Mouse (Mus musculus): ENCODE results near the gene Creb3l1. TPM values are rescaled to one million over a fixed set of nuclear protein-coding genes. Genes with fewer than 3 reads are reported as not detected.
A peak's percentile ranks its signal among the peaks of the same experiment; 100 is the strongest.

The Creb3l1 gene
- 10 to 100 TPM; 10.4 to 11.6 TPM for total RNA-seq (2021)
- long read RNA-seq, transcript Creb3l1-201 (12 exons, 2,603 nt): major isoform, 5 of 8 reads
- long read RNA-seq, partial matches to known transcripts: 3 of 8 reads
- long read RNA-seq, other reads (novel, unspliced or antisense): 0 of 8 reads

DNA sequence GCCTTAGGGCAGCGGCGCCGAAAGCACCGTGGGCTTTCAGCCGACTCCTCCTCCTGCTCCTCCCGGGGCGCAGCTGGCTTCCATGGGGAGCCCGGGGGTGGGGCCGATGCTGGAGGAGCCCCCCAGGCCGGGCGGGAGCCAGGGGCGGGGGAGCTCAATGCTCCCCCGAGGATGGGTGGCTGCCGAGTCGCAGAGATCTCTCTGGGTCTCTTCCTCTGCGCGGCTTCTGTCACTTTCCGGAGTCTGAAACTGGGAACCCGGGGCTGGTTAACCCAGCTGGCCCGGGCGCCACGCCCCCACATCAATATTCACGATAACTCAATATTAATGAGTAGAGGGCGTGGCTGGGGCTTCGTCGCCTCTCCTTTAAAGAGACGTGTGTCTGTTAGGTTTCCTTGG lies at the start of gene Creb3l1:
Creb3l1 (minus strand) TSS at position 229 of the 399 bp plus-strand sequence.
- DNase-seq (ENCODE audit: low spot score in 2 of 2): peak; percentile 70 to 75

GRCm38 (mm10) chr2:92071143-92071542 lies 46.8 kb upstream of the Creb3l1 start:
- DNase-seq (ENCODE audit: low spot score in 2 of 2): no peak

GRCm38 (mm10) chr2:92069630-92070029 lies 45.3 kb upstream of the Creb3l1 start:
- no peak for DNase-seq (ENCODE audit: low spot score in 2 of 2)

- no peak for DNase-seq (ENCODE audit: low spot score in 2 of 2)
Observed at GRCm38 (mm10) chr2:92067600-92067999, 43.3 kb upstream of the Creb3l1 start.

DNA sequence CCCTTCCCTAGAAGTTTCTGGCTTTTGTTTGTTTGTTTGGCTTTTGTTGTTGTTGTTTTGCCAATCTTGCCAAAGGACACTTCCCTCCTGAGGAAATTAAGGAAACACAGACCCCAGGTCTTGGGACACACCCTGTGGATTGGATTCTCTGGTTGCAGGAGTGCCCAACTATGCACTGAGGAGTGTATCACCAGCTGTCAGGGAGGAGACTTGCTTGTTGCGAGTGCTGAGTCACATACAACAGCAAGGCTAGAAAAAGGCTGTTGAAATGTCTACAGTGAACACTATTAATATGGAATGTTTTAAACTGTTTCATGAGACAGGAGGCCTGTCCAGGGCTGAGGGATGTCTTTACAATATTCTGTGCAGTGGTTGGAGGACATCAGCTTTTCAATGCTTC lies 42.6 kb upstream of the Creb3l1 start:
- DNase-seq (ENCODE audit: low spot score in 2 of 2): no peak

- DNase-seq (ENCODE audit: low spot score in 2 of 2): no peak
Observed at GRCm38 (mm10) chr2:92065938-92066337, 41.6 kb upstream of the Creb3l1 start.

- DNase-seq (ENCODE audit: low spot score in 2 of 2): no peak
Observed at GRCm38 (mm10) chr2:92065269-92065888, 41.1 kb upstream of the Creb3l1 start.

GRCm38 (mm10) chr2:92063106-92063505 lies 38.8 kb upstream of the Creb3l1 start:
- DNase-seq (ENCODE audit: low spot score in 2 of 2): no peak

- DNase-seq (ENCODE audit: low spot score in 2 of 2): no peak
Observed at GRCm38 (mm10) chr2:92061337-92061736, 37.0 kb upstream of the Creb3l1 start.

GRCm38 (mm10) chr2:92060291-92060690 lies 36.0 kb upstream of the Creb3l1 start:
- DNase-seq (ENCODE audit: low spot score in 2 of 2): no peak

DNA sequence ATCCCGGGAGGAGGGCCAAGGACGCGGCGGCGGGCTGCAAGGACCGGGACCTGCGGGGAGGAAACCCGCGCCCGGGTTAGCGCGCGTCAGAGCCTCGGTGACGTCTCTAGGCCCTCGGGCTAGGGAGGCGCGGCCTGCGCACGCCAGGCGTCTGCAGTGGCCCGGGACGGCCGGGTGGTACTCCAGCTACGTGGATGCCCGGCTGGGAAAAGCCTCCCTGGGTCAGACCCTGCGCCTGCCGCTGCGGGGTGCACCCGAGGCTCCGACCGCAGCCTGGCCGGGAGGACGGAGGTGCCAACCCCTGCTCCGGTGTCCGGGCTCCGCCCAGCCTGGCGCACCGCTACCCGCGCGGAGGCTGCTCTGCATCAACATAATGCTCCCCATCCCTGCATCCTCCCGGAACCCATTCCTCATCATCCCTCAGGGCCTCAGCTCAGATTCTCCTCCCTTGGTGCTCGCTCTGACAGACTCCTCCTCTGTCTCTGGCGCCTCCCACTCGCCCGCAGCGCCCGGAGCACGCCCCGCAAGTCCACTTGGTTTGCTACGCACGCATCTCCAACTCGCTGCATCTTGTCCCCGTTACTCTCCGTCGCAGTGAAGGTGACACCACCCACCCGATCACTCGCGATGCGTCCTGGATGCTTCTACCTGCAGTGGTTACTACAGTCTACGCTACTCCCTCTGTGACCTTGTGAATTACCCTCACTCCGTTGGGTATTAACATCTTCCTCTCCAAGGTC lies 35.3 kb upstream of the Creb3l1 start:
- peak; percentile 71 to 76 for DNase-seq (ENCODE audit: low spot score in 2 of 2)

DNA sequence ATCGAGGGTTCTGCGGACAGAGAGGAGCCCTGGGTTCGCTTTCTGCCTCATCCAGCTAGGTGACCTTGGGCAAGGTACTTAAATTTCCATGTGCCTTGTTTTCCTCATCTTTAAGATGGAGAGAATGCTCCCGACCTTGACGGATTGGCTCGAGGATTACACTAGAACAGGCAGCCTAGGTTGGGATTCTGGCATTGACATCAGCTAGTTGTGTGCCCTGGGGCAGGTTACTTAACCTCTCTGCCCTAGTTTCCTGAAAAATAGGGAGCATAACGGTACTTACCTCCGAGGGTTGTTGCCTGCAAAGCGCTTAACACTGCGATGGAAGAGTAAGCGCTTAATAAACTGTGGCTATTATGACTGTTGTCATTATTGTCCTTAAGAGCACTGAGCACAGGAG lies 34.6 kb upstream of the Creb3l1 start:
- no peak for DNase-seq (ENCODE audit: low spot score in 2 of 2)

GRCm38 (mm10) chr2:92058469-92058868 lies 34.2 kb upstream of the Creb3l1 start:
- peak; percentile 97 to 98 for DNase-seq (ENCODE audit: low spot score in 2 of 2)

DNA sequence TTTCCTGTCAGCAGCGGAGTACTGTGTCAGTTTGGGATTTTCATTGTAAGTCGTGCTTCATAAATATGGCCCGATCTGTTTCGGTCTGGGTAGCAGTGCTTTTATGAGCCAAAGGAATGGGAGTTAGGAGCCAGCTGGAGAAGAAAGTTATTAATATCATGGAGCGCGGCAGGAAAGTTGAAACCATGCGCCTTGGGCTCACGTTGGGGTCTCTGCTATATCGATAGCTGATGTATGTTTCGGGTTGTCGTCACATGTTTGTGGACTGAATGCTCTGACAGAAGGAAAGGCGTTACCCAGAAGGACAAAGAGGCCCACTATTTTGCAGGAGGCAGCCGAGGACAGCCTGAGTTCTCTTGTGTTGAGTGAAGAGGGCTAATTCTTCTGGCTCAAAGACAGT lies 32.5 kb upstream of the Creb3l1 start:
- DNase-seq (ENCODE audit: low spot score in 2 of 2): no peak

DNA sequence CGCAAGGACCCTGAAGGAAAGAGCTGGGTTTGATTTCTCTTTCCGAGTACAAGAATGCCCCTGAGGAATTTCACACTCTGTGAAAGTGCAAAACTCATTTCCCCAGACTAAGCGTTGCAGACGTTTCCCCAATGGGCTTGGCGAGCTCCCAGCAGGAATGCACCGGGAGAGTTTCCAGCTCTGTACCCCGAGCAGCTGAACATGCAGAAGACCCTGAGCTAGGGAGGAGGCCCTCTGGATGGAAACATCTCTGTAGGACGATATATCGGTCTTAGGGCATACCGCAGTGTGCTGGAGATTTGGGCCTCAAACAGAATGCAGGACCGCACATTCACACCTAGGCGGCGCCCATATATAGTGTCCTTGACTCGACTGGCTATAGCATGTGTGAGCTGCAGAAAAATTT lies 31.5 kb upstream of the Creb3l1 start:
- peak; percentile 64 to 75 for DNase-seq (ENCODE audit: low spot score in 2 of 2)

- peak; percentile 83 to 88 for DNase-seq (ENCODE audit: low spot score in 2 of 2)
Observed at GRCm38 (mm10) chr2:92055101-92055813, 31.0 kb upstream of the Creb3l1 start.

GRCm38 (mm10) chr2:92052754-92053153 lies 28.5 kb upstream of the Creb3l1 start:
- DNase-seq (ENCODE audit: low spot score in 2 of 2): no peak

GRCm38 (mm10) chr2:92052188-92052587 lies 27.9 kb upstream of the Creb3l1 start:
- DNase-seq (ENCODE audit: low spot score in 2 of 2): peak; percentile 52 to 58

- no peak for DNase-seq (ENCODE audit: low spot score in 2 of 2)
Observed at GRCm38 (mm10) chr2:92048034-92048690, 23.9 kb upstream of the Creb3l1 start.

- no peak for DNase-seq (ENCODE audit: low spot score in 2 of 2)
Observed at GRCm38 (mm10) chr2:92047601-92048000, 23.3 kb upstream of the Creb3l1 start.

DNA sequence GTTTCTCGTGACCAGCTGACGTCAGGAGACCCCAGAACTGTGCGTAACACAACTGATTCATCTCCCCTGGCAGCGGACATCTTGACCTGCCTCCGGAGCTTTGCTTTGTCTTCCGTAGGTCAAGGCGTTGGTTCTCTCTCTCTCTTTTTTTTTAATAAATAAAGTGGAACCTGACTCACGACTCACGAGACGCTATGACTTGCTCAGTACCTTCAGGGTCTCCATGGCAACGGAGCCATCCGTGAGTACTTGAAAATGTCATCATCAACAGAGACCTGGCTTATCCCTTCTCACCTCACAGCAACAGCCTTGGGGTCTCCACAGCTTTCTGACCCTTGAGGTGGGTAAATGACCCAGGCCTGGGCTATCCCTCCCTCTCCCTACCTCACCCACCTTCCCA lies 19.0 kb upstream of the Creb3l1 start:
- DNase-seq (ENCODE audit: low spot score in 2 of 2): no peak
